Mouse (Mus musculus) megakaryocyte, embryonic 14.5 days (primary cell): ENCODE results near the gene Hipk2. TPM values are rescaled to one million over a fixed set of nuclear protein-coding genes. Genes with fewer than 3 reads are reported as not detected.

ENCODE experiments used
- H3K27me3 ChIP-seq: replicated peaks from 2 replicates; pipeline ENCODE3; 2012; ENCODE audit warnings: inconsistent platforms
- H3K36me3 ChIP-seq: replicated peaks from 2 replicates; pipeline ENCODE3; 2012; ENCODE audit warnings: low read length, inconsistent platforms, mixed read lengths
- H3K4me1 ChIP-seq: 2 replicates; pipeline ENCODE4 v1.6.1; 2012; ENCODE audit warnings: inconsistent platforms
- H3K4me3 ChIP-seq: replicated peaks from 2 replicates; pipeline ENCODE3; 2012; ENCODE audit warnings: moderate library complexity, mild to moderate bottlenecking, inconsistent platforms
- H3K9me3 ChIP-seq: 2 replicates; pipeline ENCODE4 v1.6.1; 2012; ENCODE audit warnings: inconsistent platforms
- FLI1 ChIP-seq: IDR thresholded peaks from 2 replicates; pipeline ENCODE4 v1.6.1; 2012; ENCODE audit warnings: low read length, inconsistent platforms, mixed read lengths
- GATA1 ChIP-seq: IDR thresholded peaks from 3 replicates; pipeline ENCODE4 v1.6.1; 2012; ENCODE audit warnings: mixed read lengths, low read length, inconsistent platforms, borderline replicate concordance
- polyA plus RNA-seq: library from polyadenylated mRNA; stranded (reverse); fragments of >175 nt; gene quantifications from 2 replicates; pipeline ENCODE4 v1.2.3, GENCODE M21; 2012; ENCODE audit warnings: low replicate concordance; ENCODE audit not compliant: insufficient read depth

Hipk2 gene
- polyA plus RNA-seq, result 102 and 296 TPM in 2 replicates

DNA sequence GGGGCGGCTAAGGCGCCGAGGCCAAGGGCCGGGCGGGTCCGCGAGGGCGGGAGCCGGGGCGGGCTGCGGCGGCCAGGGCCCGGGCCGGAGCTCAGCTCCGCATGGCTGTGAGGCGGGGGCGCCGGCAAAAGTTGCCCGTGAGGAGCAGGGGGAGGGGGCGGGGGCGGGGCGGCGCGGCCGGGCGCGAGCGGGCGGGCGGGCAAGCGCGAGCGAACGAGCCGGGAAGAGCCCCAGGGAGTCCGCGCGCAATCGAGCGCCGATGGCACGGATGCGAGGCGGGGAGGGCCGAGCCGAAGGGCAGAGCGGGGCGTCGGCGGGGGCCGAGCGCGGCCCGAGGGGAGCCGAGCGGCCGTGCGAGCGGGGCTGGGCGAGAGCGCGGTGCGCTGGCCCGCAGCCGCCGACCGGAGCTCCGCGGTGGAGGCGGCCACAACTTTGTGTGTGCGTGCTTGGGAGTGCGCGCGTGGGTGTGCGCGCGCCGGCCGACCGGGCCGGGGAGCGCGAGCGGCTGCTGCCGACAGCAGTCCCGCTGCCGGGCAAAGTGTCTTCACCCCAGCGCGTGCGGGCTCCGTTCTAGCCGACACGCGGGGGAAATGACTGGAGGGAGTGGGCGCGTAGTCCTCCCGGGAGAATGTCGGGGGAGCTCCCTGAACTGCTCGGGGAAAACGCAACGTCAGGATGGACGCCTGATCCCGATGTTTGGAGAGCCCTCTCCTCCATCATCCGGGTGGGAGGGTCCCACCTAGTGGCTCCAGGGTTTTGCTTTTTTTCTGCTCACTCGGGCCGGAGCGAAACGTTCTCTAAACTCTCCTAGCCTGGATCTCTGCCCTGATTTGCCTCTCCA is at the start of gene Hipk2:
Gene Hipk2, minus strand, starts transcription at position 95 of the 841 bp plus-strand sequence.
- Histone ChIP-seq H3K9me3 (no peaks in the 10 kb centered on the region), H3K36me3 (peaks cover 21% of the 10 kb centered on the region), H3K4me1 (peaks cover 52% of the 10 kb centered on the region), H3K4me3 (peak within 1 kb of the TSS; percentile 99), H3K27me3 (peaks cover 2% of the 10 kb centered on the region)
- TF ChIP-seq GATA1 (no peak), FLI1 (no peak)

DNA sequence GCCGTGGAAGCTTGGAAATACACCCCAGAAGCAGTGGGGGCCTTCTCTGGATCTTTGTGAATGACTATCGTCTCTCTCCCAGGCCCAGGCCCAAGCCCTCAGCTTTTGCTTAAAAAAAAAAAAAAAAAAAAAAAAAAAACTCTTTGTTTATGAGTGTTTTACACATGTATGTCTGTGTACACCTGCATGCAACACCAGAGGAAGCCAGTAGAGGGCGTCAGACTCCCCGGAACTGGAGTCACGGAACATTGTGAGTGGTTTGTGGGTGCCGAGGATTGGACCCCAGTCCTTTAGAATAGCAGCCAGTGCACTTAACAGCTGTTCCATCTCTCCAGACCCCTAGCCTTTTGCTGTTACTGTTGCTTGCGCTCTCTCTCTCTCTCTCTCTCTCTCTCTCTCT is 49.8 kb upstream of the Hipk2 start:
- H3K4me3 ChIP-seq, result peak overlapping the region; percentile 62
- H3K4me1 ChIP-seq, result peaks cover 98% of the 10 kb centered on the region
- peaks cover 10% of the 10 kb centered on the region; the same call in 1 of the 2 replicates for H3K9me3 ChIP-seq
- no peaks in the 10 kb centered on the region for H3K27me3 ChIP-seq
- TF ChIP-seq GATA1 (no peak), FLI1 (no peak)
- H3K36me3 ChIP-seq, result peaks cover 99% of the 10 kb centered on the region

DNA sequence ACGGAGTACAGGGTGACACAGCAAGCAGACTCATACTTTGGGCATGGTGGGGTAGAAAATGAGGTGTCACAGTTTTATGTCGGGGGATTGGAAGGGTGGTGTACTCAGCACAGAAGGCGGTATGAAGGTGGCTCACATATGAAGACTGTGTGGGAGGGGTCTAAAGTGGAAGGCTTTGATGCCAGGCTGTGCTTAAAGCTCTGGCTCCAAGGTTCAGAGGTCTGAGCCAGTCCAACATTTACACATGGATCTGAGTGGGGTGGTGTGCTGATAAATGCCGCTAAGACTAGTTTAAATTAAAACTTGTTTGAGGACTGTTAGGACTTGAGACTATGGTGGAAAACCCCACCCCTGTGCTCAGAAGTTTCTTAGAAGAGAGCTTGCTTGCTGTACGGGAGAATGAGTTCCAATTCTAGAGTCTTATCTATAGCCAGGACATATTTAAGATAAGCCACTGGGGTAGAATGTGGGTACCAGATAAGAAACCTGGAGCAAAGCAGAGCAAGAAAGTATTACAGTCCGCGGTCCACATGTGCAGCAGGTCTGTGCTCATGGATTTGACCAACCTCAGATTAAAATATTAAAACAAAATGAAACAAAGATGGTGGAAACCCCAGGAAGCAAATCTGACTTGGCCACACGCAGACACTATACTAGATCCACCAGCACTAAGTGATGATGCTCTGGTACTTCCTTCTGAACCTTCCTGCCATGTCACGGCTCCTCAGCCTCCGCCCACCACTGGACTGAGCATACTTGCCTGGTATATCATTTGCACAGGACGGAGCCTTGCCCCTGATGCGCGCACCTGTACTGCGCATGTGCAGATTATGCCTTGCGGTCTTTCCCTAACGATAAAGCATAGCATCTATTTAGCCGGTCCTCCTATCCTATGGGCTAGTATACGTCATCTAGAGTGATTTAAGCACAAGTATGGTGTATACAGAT is 48.2 kb upstream of the Hipk2 start:
- Histone ChIP-seq H3K27me3 (no peaks in the 10 kb centered on the region), H3K36me3 (peaks cover 95% of the 10 kb centered on the region), H3K4me3 (peak overlapping the region; percentile 94), H3K9me3 (no peaks in the 10 kb centered on the region), H3K4me1 (peaks cover 82% of the 10 kb centered on the region)
- TF ChIP-seq FLI1 (no peak), GATA1 (no peak)

DNA sequence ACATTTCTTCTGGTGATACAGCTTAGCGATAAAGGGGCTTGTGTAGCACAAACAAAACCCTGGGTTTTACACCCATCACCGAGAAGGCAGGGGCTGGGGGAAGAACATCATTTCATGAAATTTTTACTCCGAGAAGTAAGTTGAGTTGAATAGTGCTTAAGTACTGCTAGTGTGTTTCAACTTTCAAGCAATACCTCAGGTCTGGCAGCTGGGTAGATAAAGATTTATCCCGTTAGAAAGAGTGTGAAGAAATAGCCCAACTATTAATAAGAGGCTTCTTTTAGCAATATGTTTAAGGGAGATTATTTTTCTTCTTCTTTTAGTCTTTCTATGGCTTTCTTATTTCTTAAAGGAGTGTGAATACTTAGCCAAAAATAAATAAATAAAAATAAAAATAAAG is 47.5 kb upstream of the Hipk2 start:
- H3K27me3 ChIP-seq, result no peaks in the 10 kb centered on the region
- TF ChIP-seq GATA1 (no peak), FLI1 (no peak)
- peak overlapping the region; percentile 94 for H3K4me3 ChIP-seq
- peaks cover 88% of the 10 kb centered on the region for H3K36me3 ChIP-seq
- H3K4me1 ChIP-seq, result peaks cover 82% of the 10 kb centered on the region
- H3K9me3 ChIP-seq, result no peaks in the 10 kb centered on the region

DNA sequence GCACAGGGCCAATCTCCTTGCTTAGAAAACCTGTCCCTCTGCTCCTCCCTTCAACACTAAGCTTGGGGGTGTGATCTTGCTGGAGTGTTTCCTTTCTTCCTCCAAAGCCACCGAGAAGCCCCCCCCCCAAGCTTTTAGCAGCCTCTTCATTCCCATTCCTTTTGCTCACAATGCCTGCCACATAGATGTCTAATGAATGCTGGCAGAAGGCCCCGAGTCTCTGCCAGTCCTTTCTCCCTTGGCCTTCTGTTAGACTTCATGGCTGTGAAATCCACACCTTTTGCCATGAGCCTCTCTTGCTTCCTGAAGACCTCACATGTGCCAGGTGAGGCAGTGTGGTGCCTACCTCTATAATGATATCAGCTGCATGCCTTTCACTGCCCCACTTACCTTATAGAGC is 46.6 kb upstream of the Hipk2 start:
- Histone ChIP-seq H3K4me1 (peaks cover 82% of the 10 kb centered on the region), H3K36me3 (peaks cover 79% of the 10 kb centered on the region), H3K4me3 (peak overlapping the region; percentile 94), H3K27me3 (no peaks in the 10 kb centered on the region), H3K9me3 (no peaks in the 10 kb centered on the region)
- no peak for TF ChIP-seq FLI1
- no peak for TF ChIP-seq GATA1

DNA sequence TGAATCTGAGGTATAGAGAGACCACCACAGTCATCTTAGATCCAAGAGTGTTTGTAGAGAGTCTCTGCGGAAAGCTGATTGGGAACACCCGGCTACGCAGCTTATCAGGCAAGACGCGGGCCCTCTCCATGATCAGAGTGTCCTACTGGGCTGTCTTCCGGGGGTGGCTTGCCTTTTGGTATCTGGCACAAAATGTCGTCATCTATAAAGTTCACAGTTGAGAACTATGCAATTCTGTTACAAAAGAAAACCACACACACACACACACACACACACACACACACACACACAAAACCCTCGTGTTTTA is 45.8 kb upstream of the Hipk2 start:
- Histone ChIP-seq H3K9me3 (no peaks in the 10 kb centered on the region), H3K4me3 (peak overlapping the region; percentile 94), H3K27me3 (no peaks in the 10 kb centered on the region), H3K4me1 (peaks cover 82% of the 10 kb centered on the region), H3K36me3 (peaks cover 74% of the 10 kb centered on the region)
- TF ChIP-seq FLI1 (no peak), GATA1 (no peak)

DNA sequence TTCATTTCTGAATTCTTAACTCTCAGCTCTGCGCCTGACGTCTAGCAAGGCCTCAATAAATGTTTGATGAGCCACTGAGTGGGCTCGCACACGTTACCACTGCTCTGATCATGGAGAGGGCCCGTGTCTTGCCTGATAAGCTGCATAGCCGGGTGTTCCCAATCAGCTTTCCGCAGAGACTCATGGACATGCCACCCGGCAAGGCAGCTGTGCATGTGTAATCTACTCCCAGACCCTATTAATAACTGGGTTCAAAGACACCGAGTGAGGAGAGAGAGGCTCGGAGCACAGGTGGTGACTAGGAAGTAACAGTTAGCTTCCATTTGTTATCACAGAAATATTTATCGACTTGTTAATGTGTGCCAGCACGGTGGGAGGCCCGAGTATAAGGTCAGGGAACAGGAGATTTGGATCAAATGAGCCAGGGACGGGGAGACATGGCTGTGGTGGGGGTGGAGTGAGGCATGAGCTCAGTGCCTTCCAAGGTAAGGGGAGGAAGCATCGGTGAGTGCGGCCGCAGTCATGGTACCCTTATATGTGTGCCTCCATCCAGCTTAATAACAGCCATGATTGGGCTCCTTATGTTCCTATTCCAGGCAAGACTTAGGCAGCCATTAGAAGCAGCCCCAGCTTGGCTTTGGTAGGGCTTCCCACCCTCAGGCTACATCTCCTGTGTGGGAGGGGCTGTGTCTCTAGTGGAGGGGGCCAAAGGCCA is 45.3 kb upstream of the Hipk2 start:
- Histone ChIP-seq H3K4me1 (peaks cover 82% of the 10 kb centered on the region), H3K36me3 (peaks cover 69% of the 10 kb centered on the region), H3K4me3 (peak overlapping the region; percentile 94), H3K27me3 (no peaks in the 10 kb centered on the region), H3K9me3 (no peaks in the 10 kb centered on the region)
- TF ChIP-seq FLI1, result no peak
- TF ChIP-seq GATA1, result no peak

DNA sequence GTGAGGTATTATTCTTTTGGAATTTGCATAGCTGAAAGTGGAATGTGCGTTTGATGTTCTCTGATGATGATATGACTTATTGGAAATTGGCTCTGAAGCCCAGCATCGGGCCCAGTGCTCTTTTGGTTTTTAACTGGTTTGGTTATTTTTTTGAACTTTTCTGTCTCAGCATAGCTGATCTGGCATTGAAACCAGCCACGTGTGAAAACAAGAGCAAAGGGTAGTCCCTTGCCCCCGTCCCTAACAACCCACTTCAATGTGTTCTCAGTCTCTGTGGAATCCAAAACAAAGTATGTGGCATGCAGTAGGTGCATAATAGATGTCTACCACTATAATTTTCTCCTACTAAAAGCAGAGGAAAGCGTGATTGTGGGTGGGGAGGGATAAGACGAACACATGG is 44.2 kb upstream of the Hipk2 start:
- Histone ChIP-seq H3K9me3 (no peaks in the 10 kb centered on the region), H3K36me3 (peaks cover 58% of the 10 kb centered on the region), H3K27me3 (no peaks in the 10 kb centered on the region), H3K4me1 (peaks cover 82% of the 10 kb centered on the region), H3K4me3 (peak overlapping the region; percentile 94)
- TF ChIP-seq FLI1 (no peak), GATA1 (no peak)

DNA sequence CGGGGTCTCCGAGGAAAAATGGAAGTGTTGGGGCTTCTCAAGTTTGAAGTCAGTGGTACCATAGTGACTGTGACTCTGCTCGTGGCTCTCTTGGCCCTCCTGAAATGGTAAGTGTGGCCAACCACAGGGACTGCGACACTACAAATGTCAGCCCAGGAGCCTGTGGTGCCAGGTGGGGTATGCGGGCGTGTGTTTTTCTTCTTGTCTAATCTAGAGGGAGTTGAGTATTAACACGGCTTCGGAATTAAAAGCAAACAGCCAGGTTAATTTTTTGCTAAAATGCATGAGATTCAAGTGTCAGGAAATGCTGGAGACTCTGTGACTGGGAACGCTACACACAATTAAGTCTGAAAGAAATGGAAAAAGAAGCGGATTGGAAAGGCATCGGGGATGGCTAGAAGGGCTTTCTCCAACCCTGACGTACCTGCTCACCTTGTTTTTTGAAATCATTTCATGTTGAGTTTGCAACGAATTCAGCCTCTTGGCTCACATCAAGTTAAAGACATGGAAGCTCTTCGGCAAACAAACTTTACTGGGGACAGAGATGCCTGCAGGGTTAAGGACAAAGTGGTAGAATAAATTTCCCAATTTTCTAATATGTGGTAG is 43.3 kb upstream of the Hipk2 start:
- Histone ChIP-seq H3K4me3 (peak overlapping the region; percentile 94), H3K9me3 (no peaks in the 10 kb centered on the region), H3K27me3 (no peaks in the 10 kb centered on the region), H3K4me1 (peaks cover 82% of the 10 kb centered on the region), H3K36me3 (peaks cover 49% of the 10 kb centered on the region)
- TF ChIP-seq GATA1, result no peak
